Mouse (Mus musculus) embryonic facial prominence, embryonic 11.5 days (tissue): ENCODE results near the gene Otc. TPM values are rescaled to one million over a fixed set of nuclear protein-coding genes. Genes with fewer than 3 reads are reported as not detected.

Source experiments
- ATAC-seq: fragments of 200-750 bp; cut with Nextera tagmentation; replicated peaks from 2 replicates; pipeline ENCODE4 v1.8.0; 2017; ENCODE audit warnings: low read depth; ENCODE audit not compliant: insufficient number of reproducible peaks, low FRiP score, low TSS enrichment
- DNase-seq: peaks from one replicate; pipeline ENCODE4 v3.0.0-alpha.2; 2015; ENCODE audit warnings: low spot score
- H3K27ac ChIP-seq: fragments of 300-500 bp; sonication (generic); replicated peaks from 2 replicates; pipeline ENCODE4 v1.5.1; 2014; ENCODE audit warnings: mild to moderate bottlenecking, low read depth, low read length, control low read depth
- H3K27me3 ChIP-seq: fragments of 300-500 bp; sonication (generic); 2 replicates; pipeline ENCODE4 v1.6.1; 2014; ENCODE audit warnings: mild to moderate bottlenecking, low read length, moderate library complexity, mixed read lengths; ENCODE audit not compliant: control insufficient read depth, insufficient read depth
- H3K36me3 ChIP-seq: fragments of 300-500 bp; sonication (generic); replicated peaks from 2 replicates; pipeline ENCODE4 v1.6.1; 2014; ENCODE audit warnings: low read depth, mild to moderate bottlenecking, low read length, moderate library complexity, mixed read lengths; ENCODE audit not compliant: control insufficient read depth, insufficient read depth
- H3K4me1 ChIP-seq: fragments of 300-500 bp; sonication (generic); 2 replicates; pipeline ENCODE4 v1.6.1; 2014; ENCODE audit warnings: low read length, mixed read lengths; ENCODE audit not compliant: control insufficient read depth, insufficient read depth
- H3K4me2 ChIP-seq: fragments of 300-500 bp; sonication (generic); 2 replicates; pipeline ENCODE4 v1.6.1; 2014; ENCODE audit warnings: low read depth, mild to moderate bottlenecking, control low read depth, low read length, moderate library complexity
- H3K4me3 ChIP-seq: fragments of 300-500 bp; sonication (generic); 2 replicates; pipeline ENCODE4 v1.5.1; 2014; ENCODE audit warnings: low read depth, low read length, control low read depth
- H3K9ac ChIP-seq: fragments of 300-500 bp; sonication (generic); replicated peaks from 2 replicates; pipeline ENCODE4 v1.6.1; 2014; ENCODE audit warnings: mild to moderate bottlenecking, control low read depth, low read length
- H3K9me3 ChIP-seq: fragments of 300-500 bp; sonication (generic); replicated peaks from 2 replicates; pipeline ENCODE4 v1.6.1; 2016; ENCODE audit warnings: mild to moderate bottlenecking, low read length, inconsistent platforms, mixed read lengths; ENCODE audit not compliant: control insufficient read depth
- WGBS: fragments of 180-500 bp; shearing (Covaris S2); extraction: QIAGEN DNeasy Blood & Tissue Kit; methylation state at CpG from one replicate; pipeline ENCODE4 v1.1.7; 2014; 5-methylcytosine and 5-hydroxymethylcytosine counted together
- polyA plus RNA-seq: library from polyadenylated mRNA; unstranded; fragments of >200 nt; fragmentation: Nextera tagmentation; extraction: Ambion mirVana; gene quantifications from 2 replicates; pipeline ENCODE4 v1.2.1, GENCODE M21; 2014

Gene Otc
- polyA plus RNA-seq, 1 experiment from 2014 or later = not detected

DNA sequence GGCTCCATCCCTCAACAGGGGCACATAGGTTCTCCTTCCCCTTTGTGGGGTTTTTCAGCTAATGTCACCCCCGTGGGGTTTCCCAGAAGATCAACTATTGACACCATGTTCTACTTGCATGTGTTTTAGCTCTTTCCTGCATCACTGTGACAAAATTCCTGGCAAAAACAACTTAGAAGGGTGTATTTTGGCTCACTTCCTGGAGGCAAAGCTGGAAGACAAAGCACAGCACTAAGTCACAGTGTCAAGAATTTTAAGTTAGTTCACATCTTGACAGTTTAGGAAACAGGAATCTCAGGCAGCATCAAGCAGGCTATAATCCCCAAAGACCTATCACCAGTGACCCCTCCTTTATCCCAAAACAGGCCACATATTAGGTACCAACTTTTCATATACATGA, 78.1 kb downstream of the Otc start:
- no peaks in the 10 kb centered on the region for H3K27me3 ChIP-seq
- no peaks in the 10 kb centered on the region for H3K36me3 ChIP-seq
- 84% methylated on average over 1 of the region's 1 CpGs for WGBS
- H3K4me1 ChIP-seq = no peaks in the 10 kb centered on the region
- H3K27ac ChIP-seq = no peak overlapping the region
- ATAC-seq (no peak), DNase-seq (no peak)
- H3K9ac ChIP-seq = no peak overlapping the region
- no peaks in the 10 kb centered on the region for H3K9me3 ChIP-seq
- H3K4me3 ChIP-seq = no peak overlapping the region
- no peak overlapping the region for H3K4me2 ChIP-seq

DNA sequence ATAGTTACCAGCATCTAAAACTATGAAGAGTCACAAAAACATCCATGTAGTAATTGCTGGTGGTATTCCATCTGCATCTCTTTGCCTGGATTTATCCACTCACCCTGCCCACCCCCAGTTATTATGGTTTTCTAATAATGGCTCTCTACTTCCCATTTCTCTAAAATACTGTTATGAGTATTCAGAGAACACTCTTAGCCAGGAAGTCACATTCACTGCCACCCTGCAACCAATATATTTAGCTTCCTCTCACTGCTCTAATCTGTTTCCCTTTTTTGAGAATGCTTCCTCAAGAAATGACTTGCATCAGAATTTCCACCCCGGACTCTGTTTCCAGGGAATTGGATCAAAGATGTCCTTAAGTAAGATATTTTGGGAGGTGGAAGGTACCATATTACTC, 79.6 kb downstream of the Otc start:
- ATAC-seq (no peak), DNase-seq (no peak)
- no peak overlapping the region for H3K27ac ChIP-seq
- no peaks in the 10 kb centered on the region for H3K27me3 ChIP-seq
- no peak overlapping the region for H3K4me3 ChIP-seq
- H3K4me1 ChIP-seq = no peaks in the 10 kb centered on the region
- H3K4me2 ChIP-seq = no peak overlapping the region
- H3K9me3 ChIP-seq = no peaks in the 10 kb centered on the region
- H3K36me3 ChIP-seq = no peaks in the 10 kb centered on the region
- WGBS = 93% methylated on average over 1 of the region's 1 CpGs
- no peak overlapping the region for H3K9ac ChIP-seq

DNA sequence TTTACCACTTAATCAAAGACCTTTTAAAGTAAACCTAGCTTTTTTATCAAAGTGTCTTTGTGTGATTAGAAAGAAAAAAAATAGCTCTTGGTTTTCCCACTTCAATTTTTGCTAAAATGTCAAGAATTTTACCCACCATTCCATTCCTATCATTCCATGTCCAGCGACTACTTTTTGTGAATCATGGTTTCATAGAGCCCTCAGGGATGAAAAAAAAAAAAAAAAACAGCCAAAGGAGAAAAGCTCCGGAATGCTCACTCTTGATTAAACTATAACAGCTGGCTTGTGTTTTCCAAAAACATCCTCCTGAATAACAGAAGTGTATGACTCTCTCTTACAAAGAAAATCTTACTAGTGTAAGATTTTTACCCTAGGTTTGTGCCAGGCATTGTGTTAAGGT, 84.7 kb downstream of the Otc start:
- Histone ChIP-seq H3K9ac (no peak overlapping the region), H3K4me2 (no peak overlapping the region), H3K27ac (no peak overlapping the region), H3K4me3 (no peak overlapping the region), H3K27me3 (no peaks in the 10 kb centered on the region), H3K9me3 (no peaks in the 10 kb centered on the region), H3K4me1 (no peaks in the 10 kb centered on the region), H3K36me3 (no peaks in the 10 kb centered on the region)
- DNase-seq = no peak
- 21% methylated on average over 2 of the region's 2 CpGs for WGBS
- no peak for ATAC-seq

DNA sequence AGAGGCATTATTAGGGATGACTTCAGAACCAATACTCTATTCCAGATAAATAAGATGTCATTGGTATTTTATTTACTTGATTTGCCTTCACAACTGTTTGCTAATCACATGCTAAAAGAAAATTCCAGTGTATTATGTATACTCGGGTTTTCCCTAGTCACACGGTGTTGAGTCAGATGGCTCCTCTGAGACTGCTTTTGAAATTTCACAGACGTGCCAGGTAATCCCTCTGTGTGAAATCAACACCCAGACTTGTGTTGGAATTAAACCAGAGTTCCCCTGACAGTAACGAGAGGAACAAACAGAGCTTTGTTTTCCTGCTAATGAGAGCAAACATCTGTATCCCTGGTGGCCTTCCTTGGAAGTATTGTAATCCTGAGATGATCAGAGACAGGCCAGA, 103.8 kb downstream of the Otc start:
- no peaks in the 10 kb centered on the region for H3K9me3 ChIP-seq
- no peak overlapping the region for H3K9ac ChIP-seq
- DNase-seq (no peak), ATAC-seq (no peak)
- H3K27ac ChIP-seq = no peak overlapping the region
- WGBS = 35% methylated on average over 4 of the region's 4 CpGs
- no peak overlapping the region for H3K4me3 ChIP-seq
- no peaks in the 10 kb centered on the region for H3K36me3 ChIP-seq
- H3K27me3 ChIP-seq = no peaks in the 10 kb centered on the region
- no peak overlapping the region for H3K4me2 ChIP-seq
- H3K4me1 ChIP-seq = no peaks in the 10 kb centered on the region

Other genes starting within 250 kb of the Otc start
- 6.8 and 7.8 TPM in 2 replicates for gene Srpx, start 134.6 kb upstream of the Otc start, polyA plus RNA-seq
- 32.3 and 33.1 TPM in 2 replicates for gene Rpgr, start 35.4 kb upstream of the Otc start, polyA plus RNA-seq
- 73.9 and 79.4 TPM in 2 replicates for gene Tspan7, start 232.9 kb downstream of the Otc start, polyA plus RNA-seq